Mouse (Mus musculus) hindbrain, embryonic 15.5 days (tissue): ENCODE data around the gene Mafk. TPM values are rescaled to one million over a fixed set of nuclear protein-coding genes. Genes with fewer than 3 reads are reported as not detected.

Experiments
- ATAC-seq: fragments of 200-750 bp; cut with Nextera tagmentation; 2 replicates; pipeline ENCODE4 v1.8.0; 2017; ENCODE audit warnings: low read depth, moderate number of reproducible peaks, moderate TSS enrichment; ENCODE audit not compliant: low FRiP score
- H3K27ac ChIP-seq: fragments of 300-500 bp; sonication (generic); replicated peaks from 2 replicates; pipeline ENCODE4 v1.5.1; 2015; ENCODE audit warnings: mild to moderate bottlenecking, inconsistent platforms
- H3K27me3 ChIP-seq: fragments of 300-500 bp; sonication (generic); 2 replicates; pipeline ENCODE4 v1.6.1; 2015; ENCODE audit warnings: control low read depth, inconsistent platforms
- H3K36me3 ChIP-seq: fragments of 300-500 bp; sonication (generic); 2 replicates; pipeline ENCODE4 v1.6.1; 2015; ENCODE audit warnings: control low read depth, inconsistent platforms
- H3K4me1 ChIP-seq: fragments of 300-500 bp; sonication (generic); replicated peaks from 2 replicates; pipeline ENCODE4 v1.6.1; 2015; ENCODE audit warnings: control low read depth, inconsistent platforms
- H3K4me2 ChIP-seq: fragments of 300-500 bp; sonication (generic); 2 replicates; pipeline ENCODE4 v1.6.1; 2015; ENCODE audit warnings: moderate library complexity, mild to moderate bottlenecking, inconsistent platforms
- H3K4me3 ChIP-seq: fragments of 300-500 bp; sonication (generic); 2 replicates; pipeline ENCODE4 v1.5.1; 2015; ENCODE audit warnings: mild to moderate bottlenecking, inconsistent platforms
- H3K9ac ChIP-seq: fragments of 300-500 bp; sonication (generic); 2 replicates; pipeline ENCODE4 v1.6.1; 2015; ENCODE audit warnings: inconsistent platforms
- H3K9me3 ChIP-seq: fragments of 300-500 bp; sonication (generic); 2 replicates; pipeline ENCODE4 v1.6.1; 2016; ENCODE audit warnings: control low read depth, inconsistent platforms
- WGBS: fragments of 180-500 bp; shearing (Covaris S2); methylation state at CpG from one replicate; pipeline ENCODE4 v1.1.7; 2015; 5-methylcytosine and 5-hydroxymethylcytosine counted together
- microRNA-seq: library from miRNA; unstranded; fragments of <30 nt; microRNA quantifications from one replicate; pipeline ENCODE4, GENCODE M21; 2016
- polyA plus RNA-seq: library from polyadenylated mRNA; unstranded; fragments of >200 nt; fragmentation: Nextera tagmentation; extraction: Ambion mirVana; gene quantifications from 2 replicates; pipeline ENCODE4 v1.2.1, GENCODE M21; 2015

Gene Mafk
- polyA plus RNA-seq, 1 experiment from 2014 or later: 13.5 TPM

GRCm38 (mm10) chr5:139849626-139850320 is 58.5 kb downstream of the Mafk start:
- no peak overlapping the region for H3K9ac ChIP-seq
- H3K27ac ChIP-seq: no peak overlapping the region
- H3K9me3 ChIP-seq: 0 out of 2 replicates have a peak, but pooled peaks cover under 1% of the 10 kb centered on the region
- H3K4me1 ChIP-seq: peaks cover 7% of the 10 kb centered on the region; the same call in 1 of the 2 replicates
- H3K4me3 ChIP-seq: no peak overlapping the region
- no peaks in the 10 kb centered on the region for H3K27me3 ChIP-seq
- ATAC-seq: no peak
- H3K4me2 ChIP-seq: no peak overlapping the region
- 69% methylated on average over 12 of the region's 12 CpGs for WGBS
- no peaks in the 10 kb centered on the region for H3K36me3 ChIP-seq

Small RNA genes lying within 50 kb of the gene (microRNA-seq; reads per million reads assigned to microRNA genes)
- not detected for gene Mir7037

Other genes starting within 250 kb of the Mafk start
- 35.9 and 47.3 TPM in 2 replicates for gene Uncx, start 248.0 kb upstream of the Mafk start, polyA plus RNA-seq
- 10.1 and 12.2 TPM in 2 replicates for gene Micall2, start 55.2 kb upstream of the Mafk start, polyA plus RNA-seq
- 30.0 and 30.3 TPM in 2 replicates for gene Ints1, start 15.8 kb upstream of the Mafk start, polyA plus RNA-seq
- 0.12 and 0.18 TPM in 2 replicates for gene Tmem184a, start 28.4 kb downstream of the Mafk start, polyA plus RNA-seq
- gene Gm26938, start 34.9 kb downstream of the Mafk start, polyA plus RNA-seq: not detected in 2 replicates
- 67.4 and 71.0 TPM in 2 replicates for gene Psmg3, start 35.4 kb downstream of the Mafk start, polyA plus RNA-seq
- 2.8 and 3.9 TPM in 2 replicates for gene Elfn1, start 116.4 kb downstream of the Mafk start, polyA plus RNA-seq